Mouse (Mus musculus): ENCODE results near the gene Axin2.
"Not testable (repeated sequence)": the region's sequence is repeated elsewhere in the genome, so short reads cannot be mapped to it uniquely, and the experiment has no call there.

The Axin2 gene

GRCm38 (mm10) chr11:108920158-108920635 is at the start of gene Axin2:
Gene Axin2, plus strand, starts transcription at chr11:108920349.
- DNase-seq (ENCODE audit: low read depth, low spot score), result no peak

- DNase-seq (ENCODE audit: low read depth, low spot score), result not testable (repeated sequence)
Measured at GRCm38 (mm10) chr11:108871284-108871683, 48.9 kb upstream of the Axin2 start.

GRCm38 (mm10) chr11:108871748-108872147 is 48.4 kb upstream of the Axin2 start:
- no peak for DNase-seq (ENCODE audit: low read depth, low spot score)

- DNase-seq (ENCODE audit: low read depth, low spot score), result no peak
Measured at GRCm38 (mm10) chr11:108876633-108877205, 43.4 kb upstream of the Axin2 start.

- DNase-seq (ENCODE audit: low read depth, low spot score), result no peak
Measured at GRCm38 (mm10) chr11:108877520-108877919, 42.6 kb upstream of the Axin2 start.

GRCm38 (mm10) chr11:108880546-108880945 is 39.6 kb upstream of the Axin2 start:
- no peak for DNase-seq (ENCODE audit: low read depth, low spot score)

- DNase-seq (ENCODE audit: low read depth, low spot score), result no peak
Measured at GRCm38 (mm10) chr11:108881662-108882061, 38.5 kb upstream of the Axin2 start.

GRCm38 (mm10) chr11:108885276-108885896 is 34.8 kb upstream of the Axin2 start:
- no peak for DNase-seq (ENCODE audit: low read depth, low spot score)

- DNase-seq (ENCODE audit: low read depth, low spot score), result no peak
Measured at GRCm38 (mm10) chr11:108886060-108886459, 34.1 kb upstream of the Axin2 start.

- no peak for DNase-seq (ENCODE audit: low read depth, low spot score)
Measured at GRCm38 (mm10) chr11:108889121-108889520, 31.0 kb upstream of the Axin2 start.

GRCm38 (mm10) chr11:108890544-108890943 is 29.6 kb upstream of the Axin2 start:
- DNase-seq (ENCODE audit: low read depth, low spot score), result no peak

GRCm38 (mm10) chr11:108891111-108891870 is 28.9 kb upstream of the Axin2 start:
- DNase-seq (ENCODE audit: low read depth, low spot score), result no peak

- DNase-seq (ENCODE audit: low read depth, low spot score), result no peak
Measured at GRCm38 (mm10) chr11:108891871-108892380, 28.2 kb upstream of the Axin2 start.

GRCm38 (mm10) chr11:108892406-108892805 is 27.7 kb upstream of the Axin2 start:
- DNase-seq (ENCODE audit: low read depth, low spot score), result no peak

GRCm38 (mm10) chr11:108893232-108893790 is 26.8 kb upstream of the Axin2 start:
- no peak for DNase-seq (ENCODE audit: low read depth, low spot score)

- DNase-seq (ENCODE audit: low read depth, low spot score), result no peak
Measured at GRCm38 (mm10) chr11:108893855-108894510, 26.2 kb upstream of the Axin2 start.

GRCm38 (mm10) chr11:108897034-108897433 is 23.1 kb upstream of the Axin2 start:
- no peak for DNase-seq (ENCODE audit: low read depth, low spot score)

- DNase-seq (ENCODE audit: low read depth, low spot score), result no peak
Measured at GRCm38 (mm10) chr11:108898063-108898462, 22.1 kb upstream of the Axin2 start.

- no peak for DNase-seq (ENCODE audit: low read depth, low spot score)
Measured at GRCm38 (mm10) chr11:108898483-108898882, 21.7 kb upstream of the Axin2 start.

GRCm38 (mm10) chr11:108900718-108901488 is 19.2 kb upstream of the Axin2 start:
- no peak for DNase-seq (ENCODE audit: low read depth, low spot score)

GRCm38 (mm10) chr11:108901670-108902069 is 18.5 kb upstream of the Axin2 start:
- DNase-seq (ENCODE audit: low read depth, low spot score), result no peak

Data from A20 (cell line).